Mouse (Mus musculus) retina, postnatal 1 day (tissue): ENCODE measurements around the gene Ptprk.
A peak's percentile ranks its signal among the peaks of the same experiment; 100 is the strongest.

Experiments
- DNase-seq: peaks from one replicate; pipeline ENCODE4 v3.0.0-alpha.2; 2012

Gene Ptprk

DNA sequence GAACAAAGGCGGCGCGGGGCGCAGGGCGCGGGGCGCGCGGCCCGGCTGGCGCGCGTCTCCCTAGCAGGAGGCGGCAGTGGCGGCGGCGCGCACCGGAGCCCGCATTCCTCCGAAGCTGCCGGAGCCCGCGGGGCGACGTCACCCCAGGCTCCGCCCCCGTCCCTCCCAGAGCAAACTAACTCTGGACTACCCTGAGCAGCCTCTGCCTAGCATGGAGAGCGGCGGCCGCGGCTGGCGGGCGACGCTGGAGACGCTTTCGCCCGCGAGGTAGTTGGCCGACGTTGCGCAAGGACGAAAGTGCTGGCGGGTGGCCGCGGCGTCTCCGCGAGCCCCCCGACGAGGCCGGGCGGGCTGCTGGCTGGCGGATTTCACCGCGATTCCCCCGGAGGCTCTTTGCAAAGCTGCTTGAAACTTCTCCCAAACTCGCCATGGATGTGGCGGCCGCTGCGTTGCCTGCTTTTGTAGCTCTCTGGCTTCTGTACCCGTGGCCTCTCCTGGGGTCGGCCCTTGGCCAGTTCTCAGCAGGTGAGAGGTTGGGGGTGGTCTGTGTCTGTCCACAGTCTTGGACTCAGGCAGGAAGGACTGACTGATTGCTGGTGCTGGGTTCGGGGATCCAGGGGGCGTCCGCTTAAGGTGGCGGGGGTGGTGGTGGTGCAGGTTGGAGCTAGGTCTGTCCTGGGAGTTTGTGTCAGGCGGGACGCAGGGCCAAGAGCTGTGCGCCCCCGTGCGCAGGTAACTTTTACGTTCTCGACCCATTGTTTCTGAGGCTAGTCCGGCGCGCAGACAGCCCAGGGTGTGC is at the start of gene Ptprk:
TSS of gene Ptprk (plus strand) at position 168 of the 799 bp plus-strand sequence.
- DNase-seq = peak; percentile 94

DNA sequence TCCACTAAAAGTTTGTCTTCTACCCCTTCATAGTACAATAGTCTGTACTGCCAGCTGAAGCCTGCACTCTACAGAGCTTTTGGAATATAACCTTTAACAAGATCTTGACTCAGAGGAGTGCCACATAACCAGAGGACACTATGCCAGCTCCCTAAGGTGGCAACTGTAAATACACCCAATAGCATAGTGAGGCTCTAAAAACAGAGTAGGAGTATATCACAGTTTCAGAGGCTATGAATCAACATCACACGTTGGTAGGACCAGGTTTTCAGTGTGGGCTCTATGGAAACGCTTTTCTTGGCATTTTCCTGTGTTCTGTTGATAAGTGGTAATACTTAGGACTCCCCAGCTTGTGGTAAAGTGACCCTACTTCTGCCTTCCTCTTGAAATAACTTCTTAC is 46.8 kb upstream of the Ptprk start:
- DNase-seq = no peak

DNA sequence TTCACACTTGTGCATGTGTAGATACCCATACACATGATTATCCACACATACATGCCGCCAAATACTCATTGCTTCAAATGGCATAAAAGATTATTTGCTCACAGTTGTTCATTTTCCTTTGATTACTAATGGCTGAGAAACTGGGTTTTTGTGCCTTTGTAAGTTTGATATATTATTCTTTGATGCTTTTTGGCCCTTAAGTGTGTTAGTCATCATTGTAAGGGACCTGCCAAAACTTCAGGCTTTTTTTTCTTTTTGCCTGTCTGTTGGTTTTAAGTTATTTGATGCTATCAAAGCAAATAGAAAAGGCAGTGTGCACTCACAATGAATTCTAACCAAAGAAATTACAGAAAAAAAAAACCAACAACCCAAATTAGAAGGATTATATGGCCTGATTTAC is 38.2 kb upstream of the Ptprk start:
- DNase-seq = no peak

DNA sequence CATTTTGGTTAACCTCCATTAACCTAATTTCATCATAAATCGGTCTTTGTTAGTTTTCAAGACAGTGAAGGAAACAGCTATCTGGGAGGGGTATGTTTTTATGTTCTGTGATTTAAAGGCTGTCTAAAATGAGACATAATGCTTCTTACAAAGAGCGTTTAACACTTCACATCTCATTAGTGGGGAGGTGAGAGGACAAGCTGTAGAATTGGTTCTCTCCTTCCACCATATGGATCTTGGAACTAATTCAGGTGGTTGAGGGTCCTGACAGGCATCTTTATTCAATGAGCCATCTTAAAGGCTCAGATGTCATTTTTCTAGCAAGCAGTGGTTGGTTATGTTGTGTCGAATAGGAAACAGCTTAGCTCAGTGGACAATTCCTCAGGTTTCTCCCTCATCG is 19.9 kb upstream of the Ptprk start:
- DNase-seq = no peak

DNA sequence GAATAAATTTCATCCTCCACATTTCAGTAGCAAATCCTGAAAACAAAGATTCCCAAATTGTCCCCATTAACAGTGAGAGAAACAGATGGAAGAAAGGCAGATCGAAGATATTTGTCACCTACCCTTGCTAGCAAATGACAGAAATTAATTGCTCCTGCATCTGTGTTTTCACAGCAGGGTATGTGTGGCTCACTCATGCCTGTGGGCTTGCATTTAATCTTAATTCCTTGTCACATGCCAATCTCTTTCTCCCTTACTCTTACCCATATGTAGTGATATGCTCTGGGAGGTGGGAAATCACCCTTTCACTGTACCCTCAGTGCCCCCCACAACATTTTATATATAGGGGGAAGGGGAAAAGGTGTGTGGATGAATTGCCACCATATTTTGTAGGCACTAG is 15.4 kb upstream of the Ptprk start:
- DNase-seq = no peak

DNA sequence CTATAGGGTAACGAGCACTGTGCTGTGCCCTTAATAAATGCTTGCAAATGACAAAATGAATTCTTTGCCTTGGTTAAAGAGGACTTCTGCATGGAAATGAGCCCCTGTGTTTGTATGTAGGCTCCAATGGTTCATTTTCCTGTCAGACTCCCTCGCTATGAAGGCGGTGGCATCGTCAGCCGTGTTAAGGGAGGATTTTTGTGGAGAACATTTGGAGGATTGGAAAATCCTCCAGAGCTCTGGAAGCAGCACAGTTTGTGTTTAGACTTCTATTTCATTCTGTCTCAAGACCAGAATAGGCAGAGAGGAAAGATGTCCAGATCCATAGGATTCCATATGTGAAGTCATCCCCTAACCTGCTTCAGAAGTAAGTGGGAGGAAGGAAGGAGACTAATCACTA is 6.6 kb upstream of the Ptprk start:
- DNase-seq = no peak

DNA sequence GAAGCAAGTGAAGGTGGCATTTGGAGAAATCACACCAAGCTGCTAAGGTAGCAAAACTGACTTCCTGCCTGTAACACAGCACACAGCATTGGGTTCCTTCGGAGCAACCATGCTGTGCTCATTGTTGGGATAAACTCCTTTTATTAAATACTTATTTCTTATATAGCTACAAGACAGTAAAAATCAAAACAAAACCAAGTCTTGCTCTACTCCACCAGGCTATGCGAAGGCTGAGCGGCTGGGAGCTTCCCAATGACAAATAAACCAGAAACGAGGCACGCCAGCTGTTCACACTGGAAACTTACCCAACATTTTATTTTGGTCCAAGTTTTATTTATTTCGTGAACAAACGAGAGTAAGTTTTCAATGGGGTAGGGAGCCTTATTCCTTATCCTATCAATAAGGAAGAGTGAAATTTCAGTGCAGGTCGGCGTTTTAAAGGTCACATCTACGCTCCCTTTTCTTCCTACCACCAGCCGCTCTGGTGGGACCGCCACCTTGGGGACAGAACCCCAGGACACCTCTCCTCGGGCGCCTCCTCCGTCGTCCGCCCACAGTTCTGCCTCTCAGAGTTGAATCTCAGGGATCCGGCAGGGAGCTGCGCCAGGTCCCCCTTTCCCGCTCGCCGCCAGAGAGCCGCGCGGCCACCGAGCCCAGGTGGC is 498 bp upstream of the Ptprk start:
- no peak for DNase-seq

DNA sequence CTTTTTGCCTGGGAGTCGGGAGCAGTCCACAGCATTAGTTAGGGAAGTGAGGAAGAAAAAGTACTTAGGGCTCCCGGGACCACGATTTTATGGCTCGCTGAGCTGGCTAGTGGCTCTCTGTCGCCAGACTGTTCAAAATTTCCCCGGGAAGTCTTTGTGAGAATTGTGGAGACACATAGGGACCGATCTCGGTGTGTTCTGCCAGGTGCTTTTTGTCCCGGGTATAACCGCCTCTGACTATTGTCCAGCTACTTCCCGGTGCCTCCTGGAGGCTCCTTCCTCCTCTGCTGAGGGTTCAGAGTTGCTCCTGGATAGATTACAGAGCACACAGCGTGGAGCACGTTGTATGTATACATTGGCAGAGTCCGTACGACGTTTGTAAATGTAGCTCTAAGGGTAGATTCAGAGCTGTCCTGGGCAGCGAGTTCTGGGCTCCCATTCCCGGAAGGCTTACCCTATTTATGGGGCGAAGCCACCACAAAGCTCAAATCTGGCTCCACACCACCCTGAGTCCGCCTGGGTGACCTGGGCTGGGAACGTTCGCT is 943 bp downstream of the Ptprk start:
- DNase-seq = peak; percentile 50

DNA sequence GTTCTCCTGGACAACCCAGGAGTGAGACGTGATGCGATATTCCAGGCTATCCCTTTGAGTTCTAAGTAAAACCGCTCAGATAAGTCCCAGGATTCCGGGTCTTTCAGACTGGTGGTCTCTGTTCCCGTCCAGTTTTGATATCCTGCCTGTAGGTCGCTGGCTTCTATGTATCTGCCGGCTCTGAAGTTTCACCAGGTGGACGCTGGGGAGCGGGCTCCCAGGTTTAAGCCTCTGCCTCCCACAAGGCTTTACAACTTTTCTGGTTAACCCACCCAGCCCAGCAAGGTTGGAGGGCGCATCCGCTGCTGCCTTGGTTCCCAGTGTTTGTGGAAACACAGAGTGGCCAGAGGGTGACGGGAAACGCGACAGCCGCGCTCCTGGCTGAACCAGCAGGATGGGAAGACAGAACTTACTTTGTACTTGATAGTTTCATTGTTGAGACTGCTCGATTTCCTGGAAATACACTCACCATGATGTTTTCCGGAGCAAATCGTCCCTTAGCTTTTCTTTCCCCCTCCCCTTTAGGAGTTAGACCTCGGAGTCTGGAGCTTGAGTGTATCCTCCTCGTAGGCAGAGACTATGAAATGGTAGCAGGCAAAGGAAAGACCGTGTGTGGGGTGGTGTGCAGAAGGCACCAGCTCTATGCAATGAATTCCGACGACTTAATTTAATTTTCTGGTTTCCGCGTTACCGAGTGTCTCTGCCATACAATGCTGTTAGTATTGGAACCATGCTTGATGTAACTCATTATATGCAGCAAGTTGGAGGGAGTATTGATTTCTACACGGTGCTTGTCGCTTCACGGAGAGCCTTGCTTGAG is 1.6 kb downstream of the Ptprk start:
- DNase-seq = peak; percentile 58

DNA sequence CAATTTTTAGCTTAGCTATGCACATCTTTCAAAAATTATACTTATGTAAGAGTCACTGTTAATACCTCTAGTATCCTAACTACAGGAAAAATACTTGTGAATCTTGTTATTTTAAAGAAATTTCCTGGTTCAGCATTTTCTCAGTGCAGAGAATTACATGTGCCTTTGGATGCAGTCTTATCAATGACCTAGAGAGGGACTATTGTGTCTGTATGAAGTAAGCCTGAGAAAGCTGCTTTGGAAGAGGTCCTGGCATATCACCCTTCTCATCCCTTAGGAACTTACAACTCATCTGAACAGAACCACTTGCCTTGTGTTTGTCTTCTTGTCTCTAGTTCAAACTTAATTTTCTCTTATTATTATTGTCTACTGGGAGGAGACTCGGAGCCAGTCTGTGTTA is 3.6 kb downstream of the Ptprk start:
- DNase-seq = peak; percentile 24

DNA sequence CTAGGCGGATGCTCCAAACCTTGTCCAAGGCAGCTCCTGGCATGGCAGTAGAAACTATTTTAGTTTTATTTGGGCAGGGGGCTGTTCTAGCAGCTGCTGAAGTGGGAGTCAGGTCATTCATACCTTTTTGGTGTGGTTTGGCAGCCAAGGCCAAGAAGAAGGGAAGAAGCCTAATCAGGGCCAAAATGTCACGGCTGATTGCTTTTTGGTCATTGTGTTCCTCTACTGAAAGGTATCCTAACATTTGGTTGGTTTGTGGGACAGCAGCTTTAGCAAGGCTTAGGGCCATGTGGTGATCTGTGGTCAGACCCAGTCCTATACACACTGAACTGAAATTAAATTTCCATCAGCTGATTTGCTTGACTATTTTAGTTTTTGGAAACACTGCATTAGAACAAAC is 6.6 kb downstream of the Ptprk start:
- no peak for DNase-seq

DNA sequence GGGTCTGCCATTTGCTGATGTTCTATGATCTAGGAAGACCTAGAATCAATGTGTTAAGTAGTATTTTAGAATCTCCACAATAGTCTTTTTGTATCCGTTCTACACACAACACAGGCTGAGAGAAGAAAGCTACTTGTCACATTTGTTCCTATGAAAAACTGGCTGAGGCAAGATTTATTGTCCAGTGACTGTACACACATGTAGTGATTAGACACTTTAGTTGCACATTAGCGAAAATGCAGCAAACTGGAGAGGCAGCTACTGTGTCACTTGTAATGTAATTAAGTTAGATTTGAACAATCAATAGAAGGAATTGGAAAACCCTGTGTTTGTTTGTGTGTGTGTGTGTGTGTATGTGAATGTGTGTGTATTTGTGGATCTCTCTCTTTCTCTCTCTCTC is 8.6 kb downstream of the Ptprk start:
- DNase-seq = no peak

DNA sequence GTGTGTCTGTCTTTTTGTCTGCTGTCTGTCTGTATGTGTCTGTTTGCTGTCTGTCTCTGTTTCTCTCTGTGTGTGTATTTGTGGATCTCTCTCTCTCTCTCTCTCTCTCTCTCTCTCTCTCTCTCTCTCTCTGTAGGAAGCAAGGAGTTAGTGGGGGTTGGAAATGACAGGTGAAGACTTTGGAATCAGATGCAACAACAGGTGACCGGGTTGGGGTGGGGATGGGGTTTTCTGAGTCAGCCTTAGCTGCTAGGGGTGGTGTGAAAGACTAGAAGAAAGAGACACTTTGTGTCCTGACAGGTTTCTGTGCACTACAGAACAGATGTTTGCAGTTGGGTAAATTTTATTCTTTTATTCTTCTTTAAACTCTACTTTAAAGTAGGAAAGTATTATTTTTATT is 9.0 kb downstream of the Ptprk start:
- DNase-seq = no peak

DNA sequence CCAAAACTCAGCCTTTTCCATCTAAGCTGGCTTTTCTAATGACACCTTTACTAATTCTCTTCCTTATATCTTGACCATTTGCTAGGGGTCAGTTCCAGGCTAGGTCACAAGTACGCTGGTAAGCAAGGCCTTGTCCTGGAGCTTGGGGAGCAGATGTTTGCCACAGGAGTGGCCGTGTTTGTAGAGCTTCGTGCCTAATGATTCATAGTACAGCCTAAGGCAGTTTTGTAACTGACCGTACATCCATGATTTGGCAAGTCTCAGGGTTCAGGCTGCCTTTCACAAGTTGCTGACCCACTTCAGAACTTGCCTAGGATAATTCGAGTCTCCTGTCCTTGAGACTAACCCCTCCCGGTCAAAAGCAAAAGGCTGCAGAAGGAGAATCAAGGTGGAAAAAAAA is 12.7 kb downstream of the Ptprk start:
- no peak for DNase-seq

DNA sequence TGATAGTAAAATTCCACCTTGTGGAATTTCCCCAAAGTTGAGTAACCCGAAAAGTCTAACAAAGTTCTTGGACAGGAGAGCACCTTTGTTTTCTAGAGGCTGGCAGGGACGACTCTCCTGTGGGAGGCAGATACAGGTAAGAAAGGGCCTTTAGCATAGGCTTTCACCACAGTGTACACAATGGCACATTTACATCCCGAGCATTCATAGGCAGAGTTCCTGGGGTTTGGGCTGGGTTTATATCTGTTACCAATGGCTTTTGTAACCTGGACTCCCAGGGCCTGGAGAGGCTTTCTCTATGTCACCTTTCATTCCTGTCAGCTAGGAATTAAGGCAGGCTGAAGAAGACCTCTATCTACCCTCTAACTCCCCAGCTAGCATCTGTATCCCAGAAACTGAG is 13.1 kb downstream of the Ptprk start:
- DNase-seq = no peak

DNA sequence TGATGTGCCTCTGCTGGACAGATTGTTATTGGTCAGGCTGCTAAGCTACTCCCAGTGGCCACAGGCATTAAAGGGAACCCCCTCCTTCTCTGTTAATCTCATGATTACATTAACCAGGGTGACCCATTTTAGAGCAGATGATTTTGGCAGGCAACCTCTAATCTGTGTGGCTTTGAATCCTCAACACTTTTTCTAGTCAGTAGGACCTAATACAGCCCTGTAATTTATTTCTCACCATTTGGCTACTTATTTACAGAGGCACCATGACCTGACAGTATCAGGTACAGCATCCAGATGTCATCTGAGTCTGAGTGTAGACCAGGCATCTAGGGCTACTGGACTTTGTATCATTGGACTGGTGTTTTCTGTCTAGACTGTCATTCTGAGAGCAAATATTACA is 21.4 kb downstream of the Ptprk start:
- peak; percentile 61 for DNase-seq

DNA sequence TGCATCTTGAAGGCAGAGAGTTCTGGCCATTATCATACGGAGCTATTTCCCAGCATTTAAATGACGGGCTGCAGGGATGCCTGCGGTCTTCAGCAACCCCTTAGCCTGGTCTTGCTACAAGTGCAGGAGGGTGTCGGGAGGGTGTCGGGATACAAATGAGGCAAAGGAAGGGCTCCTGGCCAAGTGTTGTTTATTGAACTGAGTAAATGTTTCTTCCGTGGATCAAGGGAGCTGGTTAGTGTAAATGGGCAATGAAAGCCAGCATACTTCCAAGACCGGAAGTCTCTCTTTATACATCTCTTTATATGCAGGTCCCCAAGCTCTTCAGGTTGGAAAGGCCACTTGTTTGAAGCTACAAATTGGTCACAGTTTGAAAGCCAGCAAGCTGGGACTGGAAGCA is 23.0 kb downstream of the Ptprk start:
- no peak for DNase-seq

DNA sequence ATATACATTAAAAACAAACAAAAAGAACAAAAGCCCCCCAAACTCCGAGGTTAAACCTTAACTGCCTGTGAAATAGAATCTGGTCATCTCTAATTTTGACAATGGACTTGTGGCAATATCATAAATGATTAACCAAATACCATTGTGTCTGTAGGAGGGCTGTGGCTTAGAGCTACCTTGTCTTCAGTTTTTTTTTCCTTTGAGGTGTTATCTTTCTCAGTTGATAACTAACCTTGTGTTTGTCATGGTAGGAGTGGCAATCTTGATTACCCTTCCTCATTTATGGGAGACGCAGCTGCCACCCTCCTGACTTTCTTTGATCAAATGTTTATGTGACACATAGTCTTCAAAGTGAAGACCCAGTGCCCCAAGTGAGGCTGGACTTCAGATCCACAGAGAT is 24.3 kb downstream of the Ptprk start:
- DNase-seq = no peak

DNA sequence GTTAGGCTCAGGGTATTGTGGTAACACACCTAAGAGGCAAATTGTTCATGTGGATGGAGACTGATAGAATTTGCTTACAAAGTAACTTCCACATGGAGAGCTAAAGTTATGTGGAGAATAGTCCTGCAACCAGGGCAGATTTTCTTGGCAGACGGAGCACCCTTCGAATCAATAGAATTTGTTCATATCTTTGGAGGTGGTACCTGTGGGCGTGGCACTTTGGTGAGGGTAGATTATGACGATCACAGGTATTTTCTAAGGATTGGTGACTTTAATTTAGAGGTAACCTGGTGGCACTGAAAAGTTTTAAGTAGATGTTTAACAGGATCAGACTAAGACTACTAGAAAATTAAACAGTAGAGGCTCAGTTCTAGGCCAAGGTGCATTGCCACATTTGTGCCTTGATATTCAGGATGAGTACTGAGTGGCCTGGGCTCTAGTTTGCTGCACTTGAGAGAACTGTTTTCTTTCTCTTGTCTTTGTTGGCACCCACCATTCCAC is 28.8 kb downstream of the Ptprk start:
- DNase-seq = no peak

DNA sequence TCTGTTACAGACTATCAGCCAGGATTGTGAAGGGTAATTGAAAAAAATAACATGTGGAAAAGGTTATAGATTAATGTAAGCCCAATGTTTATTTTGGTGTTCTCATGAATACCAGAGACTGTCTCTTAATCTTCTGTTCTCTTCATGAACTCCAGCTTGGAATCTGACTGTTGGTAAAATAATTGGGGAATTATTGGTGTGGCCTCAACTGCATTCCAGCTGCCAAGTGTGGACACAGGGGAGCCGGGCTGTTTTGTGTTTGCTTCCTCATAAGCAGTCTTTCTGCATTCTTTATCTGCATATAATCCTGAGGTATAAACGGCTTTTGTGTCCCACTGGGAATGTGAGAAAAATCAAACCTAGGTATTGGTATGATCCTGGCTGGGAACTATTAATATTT is 29.3 kb downstream of the Ptprk start:
- no peak for DNase-seq

DNA sequence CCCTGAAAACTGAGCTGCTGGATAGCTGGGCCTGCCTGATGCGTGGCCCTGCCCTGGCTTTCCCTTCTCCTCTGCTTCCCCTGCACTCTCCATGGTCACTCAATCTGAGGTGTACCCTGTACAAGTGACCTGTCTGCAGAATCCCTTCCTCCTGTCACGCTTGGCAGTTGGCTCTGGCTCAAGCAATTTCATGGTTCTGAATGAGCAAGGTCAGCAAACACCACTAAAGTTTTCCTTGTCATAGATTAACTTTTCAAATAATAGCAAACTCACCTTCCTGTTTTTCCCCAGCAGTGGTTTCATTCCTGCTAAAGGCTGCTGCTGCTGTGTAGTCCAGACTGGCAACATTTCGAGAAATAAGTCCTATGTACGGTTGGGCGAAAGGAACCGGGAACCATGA is 30.6 kb downstream of the Ptprk start:
- no peak for DNase-seq

DNA sequence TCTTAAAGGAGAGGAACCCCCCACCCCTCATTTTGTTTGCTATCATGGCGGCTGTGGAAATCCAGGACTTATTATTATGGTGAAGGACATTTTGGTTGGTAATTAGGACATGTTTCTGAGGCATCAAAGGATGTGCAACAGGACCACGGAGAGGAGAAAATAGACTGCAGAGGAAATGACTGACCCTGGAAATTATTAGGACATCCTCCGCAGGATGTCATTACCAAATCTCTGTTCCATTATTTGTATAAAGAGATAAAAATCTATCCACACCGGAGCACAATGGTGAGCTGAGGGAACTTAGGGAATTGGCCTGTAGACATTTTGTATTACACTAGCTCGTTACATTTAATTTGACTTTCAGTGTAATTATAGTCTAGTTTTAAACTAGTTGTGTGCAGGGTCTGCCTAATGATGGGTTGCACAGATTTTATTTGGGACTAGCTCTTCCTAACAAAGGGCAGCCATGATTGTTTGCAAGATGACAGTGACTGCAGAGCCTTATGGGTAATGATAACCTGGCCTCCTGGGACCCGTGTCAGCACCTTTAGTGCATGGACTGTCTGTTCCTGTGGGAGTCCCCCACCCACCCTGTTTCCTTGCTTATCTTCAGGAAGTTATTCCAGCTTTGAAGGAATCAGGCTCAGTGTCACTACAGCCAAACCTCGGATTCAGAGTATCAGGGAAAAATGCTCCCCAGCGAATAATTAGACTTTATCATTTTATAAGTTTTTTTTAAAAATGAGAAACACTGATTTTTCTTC is 38.4 kb downstream of the Ptprk start:
- DNase-seq = no peak

DNA sequence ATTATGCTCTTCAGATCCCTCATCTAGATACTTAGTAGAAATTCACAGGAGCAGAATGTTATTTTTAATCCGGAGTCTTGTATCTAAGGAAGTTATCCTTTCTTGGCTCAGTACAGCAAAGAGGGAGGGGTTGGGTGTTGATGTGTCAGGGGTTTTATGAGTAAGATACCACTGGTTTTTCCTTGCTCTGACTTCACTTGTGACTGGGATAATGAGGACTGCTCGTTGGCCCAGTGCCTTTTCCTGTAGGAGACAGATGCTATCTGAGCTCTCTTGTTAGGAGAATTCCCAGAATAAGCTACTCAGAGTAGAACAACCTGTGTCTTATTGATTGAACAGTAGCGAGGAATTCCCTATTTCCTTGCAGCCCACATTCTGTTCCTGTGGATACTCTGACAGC is 39.3 kb downstream of the Ptprk start:
- DNase-seq = no peak
